Mouse (Mus musculus): ENCODE measurements around the gene Adcy2.

- TF ChIP-seq EP300 (IDR thresholded peaks at IDR 0.05; ENCODE audit: low read depth): no peak
- no peak for TF ChIP-seq CTCF (IDR thresholded peaks at IDR 0.05; ENCODE audit: low read depth)
Measured at GRCm38 (mm10) chr13:68712661-68713060, 286.7 kb downstream of the Adcy2 start.

Measured in liver, postnatal 0 days (tissue).